Mouse (Mus musculus) neutrophil, adult 65 days (primary cell): Measurements from ENCODE around the gene Gm8374. TPM values are rescaled to one million over a fixed set of nuclear protein-coding genes. Genes with fewer than 3 reads are reported as not detected.

Source experiments
- total RNA-seq: library from RNA; stranded (reverse); gene quantifications from 2 replicates; pipeline ENCODE4 v1.2.4, GENCODE M21; 2023

The Gm8374 gene
- not detected in 2 replicates for total RNA-seq

DNA sequence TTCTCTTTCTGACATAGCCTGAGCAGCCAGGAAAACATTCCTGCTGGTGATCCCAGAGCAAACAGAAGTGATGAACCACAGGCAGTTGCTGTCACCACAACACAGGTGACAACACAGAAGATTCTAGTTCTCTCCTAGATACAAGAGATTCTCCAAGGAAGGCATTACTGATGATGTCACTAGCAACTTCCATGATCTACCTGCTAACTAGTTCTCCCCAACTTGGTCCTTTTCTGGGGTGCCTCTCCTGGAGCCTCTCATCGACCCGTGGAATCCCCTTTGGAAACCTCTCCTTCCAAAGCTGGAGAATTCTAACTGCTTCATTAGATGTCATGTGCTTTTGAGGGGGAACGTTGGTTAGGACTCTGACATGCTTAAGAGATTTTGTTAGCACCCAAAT lies at the start of gene Gm8374:
Gene Gm8374 (minus strand): TSS at position 101 of the 400 bp plus-strand sequence.

DNA sequence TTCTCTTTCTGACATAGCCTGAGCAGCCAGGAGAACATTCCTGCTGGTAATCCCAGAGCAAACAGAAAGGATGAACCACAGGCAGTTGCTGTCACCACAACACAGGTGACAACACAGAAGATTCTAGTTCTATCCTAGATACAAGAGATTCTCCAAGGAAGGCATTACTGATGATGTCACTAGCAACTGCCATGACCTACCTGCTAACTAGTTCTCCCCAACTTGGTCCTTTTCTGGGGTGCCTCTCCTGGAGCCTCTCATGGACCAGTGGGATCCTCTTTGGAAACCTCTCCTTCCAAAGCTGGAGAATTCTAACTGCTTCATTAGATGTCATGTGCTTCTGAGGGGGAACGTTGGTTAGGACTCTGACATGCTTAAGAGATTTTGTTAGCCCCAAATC lies 32.6 kb downstream of the Gm8374 start, which contains the start of gene Gm5797:
Gene Gm5797 (minus strand): TSS at position 101 of the 400 bp plus-strand sequence.

DNA sequence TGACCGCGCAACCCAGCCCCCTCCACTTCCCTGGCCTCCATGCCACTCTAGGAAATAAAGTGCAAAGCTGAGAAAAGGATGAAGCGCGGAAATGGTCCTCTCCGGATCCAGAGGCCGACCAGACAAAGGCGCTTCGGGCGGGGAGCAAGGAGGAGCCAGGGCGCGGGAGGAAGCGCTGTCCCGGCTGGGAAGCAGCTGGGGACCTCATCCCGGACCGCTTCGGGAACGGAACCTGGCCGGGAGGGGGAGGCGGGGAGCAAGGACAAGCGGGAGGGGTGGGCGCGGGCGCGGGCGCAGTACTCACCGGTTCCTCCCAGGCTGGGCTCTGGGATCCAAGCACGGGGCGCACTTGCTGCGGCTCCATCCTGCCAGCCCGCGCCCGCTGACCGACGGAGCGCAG lies 50.3 kb downstream of the Gm8374 start, which contains the start of gene Gm3739:
Gene Gm3739 (minus strand): TSS at position 389 of the 400 bp plus-strand sequence.

Other genes with a start within 250 kb of the Gm8374 start
- gene Gm6676, start 239.7 kb downstream of the Gm8374 start, total RNA-seq: not detected in 2 replicates
- gene Gm3512, start 190.6 kb downstream of the Gm8374 start, total RNA-seq: not detected in 2 replicates
- gene Gm16434, start 170.6 kb downstream of the Gm8374 start, total RNA-seq: not detected in 2 replicates
- gene Gm3727, start 100.4 kb downstream of the Gm8374 start, total RNA-seq: not detected in 2 replicates
- not detected in 2 replicates for gene Gm3739, start 50.1 kb downstream of the Gm8374 start, total RNA-seq
- not detected in 2 replicates for gene Gm5797, start 32.7 kb downstream of the Gm8374 start, total RNA-seq
- gene Gm3755, start 85.8 kb upstream of the Gm8374 start, total RNA-seq: not detected in 2 replicates
- not detected in 2 replicates for gene Gm3752, start 118.6 kb upstream of the Gm8374 start, total RNA-seq
- not detected in 2 replicates for gene Gm3558, start 203.4 kb upstream of the Gm8374 start, total RNA-seq
- gene Gm10338, start 230.5 kb upstream of the Gm8374 start, total RNA-seq: not detected in 2 replicates